Mouse (Mus musculus): ENCODE results near the gene Prdm13. TPM values are rescaled to one million over a fixed set of nuclear protein-coding genes. Genes with fewer than 3 reads are reported as not detected.

Prdm13 gene
- polyA plus RNA-seq, 1 experiment from 2014 or later, result not detected

DNA sequence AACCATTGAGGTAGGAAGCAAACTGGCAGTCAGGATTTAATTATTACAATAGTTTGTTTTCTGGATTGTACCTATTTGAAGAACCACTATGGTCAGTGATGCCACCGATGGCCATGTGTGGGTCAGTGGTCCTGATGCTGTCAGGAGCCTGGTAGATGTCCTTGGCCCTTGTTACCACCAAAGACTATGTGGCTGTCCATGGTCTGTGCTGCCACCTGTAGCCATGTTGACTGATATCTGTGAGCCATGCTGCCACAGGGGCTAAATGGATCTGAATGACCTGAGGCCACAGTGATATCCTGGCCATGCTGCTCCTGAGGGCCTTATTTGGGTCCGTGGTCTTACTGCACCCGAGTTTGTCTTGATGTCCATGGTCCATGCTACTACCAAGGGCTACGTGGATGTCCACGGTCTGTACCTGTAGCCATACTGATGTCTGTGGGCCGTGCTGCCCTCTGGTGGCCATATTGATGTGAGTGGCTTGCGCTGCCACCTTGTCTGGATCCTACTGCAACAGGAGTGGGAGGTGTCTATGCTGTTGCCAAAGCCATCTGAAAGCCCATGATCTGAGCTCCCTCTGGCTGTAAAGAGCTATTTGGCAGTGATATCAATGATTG, 10.0 kb upstream of the Prdm13 start:
- Histone ChIP-seq H3K27ac (ENCODE audit: low read depth) (no peak overlapping the region), H3K4me1 (ENCODE audit: insufficient read depth) (no peaks in the 10 kb centered on the region), H3K9me3 (ENCODE audit: low read depth, low read length) (no peaks in the 10 kb centered on the region), H3K4me2 (no peak overlapping the region), H3K36me3 (ENCODE audit: insufficient read depth) (no peaks in the 10 kb centered on the region), H3K27me3 (ENCODE audit: insufficient read depth, low read length) (peaks cover 26% of the 10 kb centered on the region), H3K4me3 (ENCODE audit: low read depth, low read length) (no peak overlapping the region), H3K9ac (no peak overlapping the region)
- 30% methylated on average over 7 of the region's 7 CpGs for WGBS
- peak; percentile 46 for DNase-seq
- TF ChIP-seq CTCF (IDR thresholded peaks at IDR 0.05; ENCODE audit: low read depth), result peak; percentile 68
- no peak for ATAC-seq (ENCODE audit: insufficient read depth)

DNA sequence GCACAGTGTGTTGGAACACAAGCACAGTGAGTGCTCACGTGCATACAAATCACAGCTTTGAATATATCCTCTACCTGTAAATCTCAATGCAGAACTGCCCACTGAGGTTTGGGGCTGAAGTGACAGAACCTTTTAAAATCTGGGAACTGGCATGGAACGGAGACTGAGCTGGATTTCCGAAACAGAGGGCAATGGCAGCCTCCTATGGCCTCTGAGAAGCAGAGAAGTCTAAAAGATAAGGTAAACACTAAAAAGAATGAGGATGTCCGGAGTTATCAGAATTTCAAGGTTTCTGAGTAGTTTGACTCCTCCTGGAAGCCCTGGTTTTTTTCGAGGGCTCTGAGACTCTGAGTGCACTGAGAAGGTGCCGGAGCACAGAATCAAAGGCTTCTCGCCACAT, 4.5 kb upstream of the Prdm13 start:
- DNase-seq (no peak), ATAC-seq (ENCODE audit: insufficient read depth) (no peak)
- peaks cover 81% of the 10 kb centered on the region for H3K27me3 ChIP-seq (ENCODE audit: insufficient read depth, low read length)
- no peak for TF ChIP-seq CTCF (IDR thresholded peaks at IDR 0.05; ENCODE audit: low read depth)
- 13% methylated on average over 7 of the region's 7 CpGs for WGBS
- H3K4me1 ChIP-seq (ENCODE audit: insufficient read depth), result no peaks in the 10 kb centered on the region
- no peaks in the 10 kb centered on the region for H3K36me3 ChIP-seq (ENCODE audit: insufficient read depth)
- H3K4me2 ChIP-seq, result no peak overlapping the region
- no peaks in the 10 kb centered on the region for H3K9me3 ChIP-seq (ENCODE audit: low read depth, low read length)
- H3K27ac ChIP-seq (ENCODE audit: low read depth), result no peak overlapping the region
- H3K4me3 ChIP-seq (ENCODE audit: low read depth, low read length), result no peak overlapping the region
- H3K9ac ChIP-seq, result no peak overlapping the region

DNA sequence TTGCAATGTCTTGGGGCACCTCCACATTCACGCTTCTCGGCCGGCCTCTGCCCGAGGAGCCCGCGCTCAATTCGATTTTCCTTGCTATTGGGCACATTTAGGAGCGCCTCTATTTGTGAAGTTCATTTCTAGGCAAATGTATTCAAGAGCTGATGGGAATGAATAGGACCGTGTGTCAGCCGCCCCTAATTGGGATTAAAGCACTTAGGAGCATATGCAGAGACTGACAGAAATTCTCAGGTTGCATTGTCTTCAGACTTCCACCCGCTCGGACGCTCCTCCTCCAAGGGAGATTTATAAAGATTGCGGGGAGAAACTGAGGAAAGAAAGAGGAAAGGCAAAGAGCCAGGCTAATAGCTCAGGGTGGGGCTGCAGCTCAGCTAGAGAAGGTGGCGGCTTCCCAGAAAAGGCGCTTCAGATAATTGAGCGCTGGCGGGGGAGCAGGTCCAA, 3.8 kb upstream of the Prdm13 start:
- DNase-seq (no peak), ATAC-seq (ENCODE audit: insufficient read depth) (no peak)
- Histone ChIP-seq H3K27me3 (ENCODE audit: insufficient read depth, low read length) (peaks cover 88% of the 10 kb centered on the region), H3K4me1 (ENCODE audit: insufficient read depth) (no peaks in the 10 kb centered on the region), H3K27ac (ENCODE audit: low read depth) (no peak overlapping the region), H3K9me3 (ENCODE audit: low read depth, low read length) (no peaks in the 10 kb centered on the region), H3K36me3 (ENCODE audit: insufficient read depth) (no peaks in the 10 kb centered on the region), H3K4me2 (no peak overlapping the region), H3K4me3 (ENCODE audit: low read depth, low read length) (no peak overlapping the region), H3K9ac (no peak overlapping the region)
- WGBS, result 2% methylated on average over 18 of the region's 18 CpGs
- TF ChIP-seq CTCF (IDR thresholded peaks at IDR 0.05; ENCODE audit: low read depth), result no peak

DNA sequence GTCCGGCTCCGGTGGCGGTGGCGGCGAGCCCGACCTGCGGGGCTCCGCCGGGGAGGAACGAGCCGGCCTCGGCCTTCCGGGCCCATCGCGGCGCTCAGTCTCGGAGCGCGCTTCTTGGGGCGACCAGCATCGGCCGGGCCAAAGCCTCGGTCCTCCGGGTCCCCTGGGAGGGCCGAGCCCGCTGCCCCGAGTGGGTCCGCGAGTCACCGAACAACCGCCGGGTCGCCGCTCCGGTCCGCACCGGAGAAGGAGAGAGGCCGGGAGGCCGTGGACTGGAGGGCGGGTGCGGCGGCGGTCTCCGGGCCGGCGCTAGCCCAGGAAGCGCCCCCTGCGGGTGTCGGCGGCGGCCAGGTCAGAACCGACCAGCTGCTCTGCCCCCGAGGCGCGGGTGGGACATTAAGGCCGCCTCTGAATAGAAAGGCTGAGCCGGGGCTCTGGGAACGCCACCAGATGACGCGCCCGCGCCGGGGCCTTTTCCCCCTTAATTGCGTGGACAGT, 3.0 kb upstream of the Prdm13 start:
- WGBS, result under 1% methylated on average over 43 of the region's 64 CpGs
- Histone ChIP-seq H3K27me3 (ENCODE audit: insufficient read depth, low read length) (peaks cover 95% of the 10 kb centered on the region), H3K27ac (ENCODE audit: low read depth) (no peak overlapping the region), H3K9me3 (ENCODE audit: low read depth, low read length) (no peaks in the 10 kb centered on the region), H3K4me3 (ENCODE audit: low read depth, low read length) (peak overlapping the region; percentile 44), H3K4me1 (ENCODE audit: insufficient read depth) (no peaks in the 10 kb centered on the region), H3K4me2 (peak overlapping the region; percentile 75), H3K36me3 (ENCODE audit: insufficient read depth) (no peaks in the 10 kb centered on the region), H3K9ac (peak overlapping the region; percentile 9; the same call in 1 of the 2 replicates)
- no peak for TF ChIP-seq CTCF (IDR thresholded peaks at IDR 0.05; ENCODE audit: low read depth)
- ATAC-seq (ENCODE audit: insufficient read depth), result peak; percentile 61; the same call in 1 of the 2 replicates
- DNase-seq, result peak; percentile 47

DNA sequence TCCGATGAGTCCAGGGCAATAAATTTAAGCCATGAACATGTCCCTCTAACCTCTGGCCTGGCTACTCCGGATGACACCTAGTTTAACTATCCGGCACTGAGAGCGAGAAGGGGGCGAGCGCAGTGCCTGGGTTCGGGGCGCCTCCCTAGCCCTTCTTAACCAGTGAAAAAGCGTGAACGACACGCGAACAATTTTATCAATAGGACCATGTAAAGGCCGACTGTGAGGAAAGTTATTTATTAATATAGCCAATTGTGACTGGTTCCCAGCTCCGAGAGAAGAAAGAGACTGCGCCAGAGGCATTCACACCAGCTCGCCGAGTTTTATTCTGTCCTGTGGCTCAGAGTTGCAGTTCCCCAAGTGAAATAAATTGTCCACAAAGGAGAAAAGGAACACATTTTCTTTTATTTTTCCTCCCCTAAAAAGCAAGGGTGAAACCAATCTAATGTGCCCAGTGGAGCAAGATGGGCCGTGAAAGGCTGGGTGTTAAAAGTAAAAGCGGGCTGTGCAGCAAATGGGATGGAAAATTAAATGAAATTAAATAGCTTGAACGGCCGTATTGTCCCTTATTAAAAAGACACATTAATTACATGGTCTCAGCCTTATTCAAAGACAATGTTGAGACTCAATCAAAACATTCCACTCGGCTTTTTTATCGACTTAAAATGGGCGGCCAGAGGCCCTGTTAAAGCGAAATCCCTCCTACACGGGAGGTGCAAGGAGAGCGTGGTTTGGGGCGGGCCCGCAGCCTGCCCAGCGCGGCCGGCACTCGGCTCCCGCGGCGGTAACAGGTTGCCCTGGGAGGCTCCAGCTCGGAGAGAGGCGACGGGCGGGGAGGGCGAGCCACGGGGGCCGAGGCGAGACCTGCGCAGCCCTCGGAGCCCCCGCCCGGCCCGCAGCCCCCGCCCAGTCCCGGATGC, 2.3 kb upstream of the Prdm13 start:
- DNase-seq, result no peak
- peak; percentile 66 for ATAC-seq (ENCODE audit: insufficient read depth)
- 2% methylated on average over 41 of the region's 51 CpGs for WGBS

DNA sequence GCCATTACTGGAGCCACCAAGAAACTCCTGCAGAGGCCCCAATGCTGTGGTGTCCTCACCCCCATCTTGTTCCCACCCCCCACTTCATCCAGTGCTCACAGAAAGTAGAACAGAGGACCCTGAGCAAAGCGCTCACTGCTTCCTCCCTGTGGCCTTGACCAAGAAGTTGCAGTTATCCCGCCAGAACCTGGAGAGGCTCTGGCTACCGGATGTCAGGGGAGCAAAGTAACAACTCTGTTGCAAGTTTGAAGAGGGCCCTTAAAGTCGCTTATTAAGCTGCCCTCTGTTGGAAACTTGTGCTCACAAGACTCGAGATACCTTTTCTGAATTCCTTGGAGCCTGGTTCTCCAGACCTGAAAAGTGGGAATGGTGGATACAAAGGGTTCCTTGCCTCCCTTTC, 1.2 kb upstream of the Prdm13 start:
- ATAC-seq (ENCODE audit: insufficient read depth), result no peak

More for the DNA sequence above, 2.3 kb upstream of the Prdm13 start:
- H3K4me3 ChIP-seq (ENCODE audit: low read depth, low read length), result peak overlapping the region; percentile 44
- no peak for TF ChIP-seq CTCF (IDR thresholded peaks at IDR 0.05; ENCODE audit: low read depth)
- H3K27ac ChIP-seq (ENCODE audit: low read depth), result no peak overlapping the region
- H3K4me2 ChIP-seq, result peak overlapping the region; percentile 75
- no peaks in the 10 kb centered on the region for H3K4me1 ChIP-seq (ENCODE audit: insufficient read depth)
- H3K9me3 ChIP-seq (ENCODE audit: low read depth, low read length), result no peaks in the 10 kb centered on the region
- peaks cover 100% of the 10 kb centered on the region for H3K27me3 ChIP-seq (ENCODE audit: insufficient read depth, low read length)
- H3K36me3 ChIP-seq (ENCODE audit: insufficient read depth), result no peaks in the 10 kb centered on the region
- H3K9ac ChIP-seq, result peak overlapping the region; percentile 9; the same call in 1 of the 2 replicates

DNA sequence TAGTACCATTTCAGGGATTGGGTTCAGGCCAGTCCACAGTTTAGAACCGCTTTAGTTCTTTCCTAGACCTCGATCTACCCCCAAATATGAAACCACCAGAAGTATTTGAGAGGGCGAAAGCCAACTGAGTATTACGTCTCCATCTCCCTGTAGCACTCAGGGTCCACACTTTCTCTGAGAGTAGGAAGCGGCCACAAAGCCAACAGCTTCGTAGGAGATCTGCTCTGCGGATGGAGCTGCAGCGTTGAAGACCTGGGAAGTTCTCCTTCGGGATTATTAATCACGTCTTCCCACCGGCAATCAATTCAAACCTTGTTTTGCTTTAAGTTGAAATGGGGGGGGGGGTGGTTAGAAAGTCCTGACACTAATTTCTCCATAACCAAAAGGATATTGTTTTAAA, 653 bp upstream of the Prdm13 start:
- Histone ChIP-seq H3K4me1 (ENCODE audit: insufficient read depth) (no peaks in the 10 kb centered on the region), H3K4me2 (no peak overlapping the region), H3K27ac (ENCODE audit: low read depth) (no peak overlapping the region), H3K36me3 (ENCODE audit: insufficient read depth) (no peaks in the 10 kb centered on the region), H3K27me3 (ENCODE audit: insufficient read depth, low read length) (peaks cover 100% of the 10 kb centered on the region), H3K4me3 (ENCODE audit: low read depth, low read length) (no peak overlapping the region), H3K9me3 (ENCODE audit: low read depth, low read length) (no peaks in the 10 kb centered on the region), H3K9ac (no peak overlapping the region)
- no peak for TF ChIP-seq CTCF (IDR thresholded peaks at IDR 0.05; ENCODE audit: low read depth)
- no peak for DNase-seq
- WGBS, result 4% methylated on average over 11 of the region's 11 CpGs
- no peak for ATAC-seq (ENCODE audit: insufficient read depth)

More for the DNA sequence above, 1.2 kb upstream of the Prdm13 start:
- 0% methylated on average over 5 of the region's 5 CpGs for WGBS
- TF ChIP-seq CTCF (IDR thresholded peaks at IDR 0.05; ENCODE audit: low read depth), result no peak; the same call in 1 of the 2 replicates
- Histone ChIP-seq H3K4me2 (no peak overlapping the region), H3K9me3 (ENCODE audit: low read depth, low read length) (no peaks in the 10 kb centered on the region), H3K9ac (no peak overlapping the region), H3K4me3 (ENCODE audit: low read depth, low read length) (no peak overlapping the region), H3K27me3 (ENCODE audit: insufficient read depth, low read length) (peaks cover 100% of the 10 kb centered on the region), H3K4me1 (ENCODE audit: insufficient read depth) (no peaks in the 10 kb centered on the region), H3K36me3 (ENCODE audit: insufficient read depth) (no peaks in the 10 kb centered on the region), H3K27ac (ENCODE audit: low read depth) (no peak overlapping the region)
- DNase-seq, result no peak
